Mouse (Mus musculus): ENCODE results near the gene Zfp874b. TPM values are rescaled to one million over a fixed set of nuclear protein-coding genes. Genes with fewer than 3 reads are reported as not detected.

Gene Zfp874b
- polyA plus RNA-seq, 1 experiment from 2014 or later = 4.3 TPM

Other genes starting within 250 kb of the Zfp874b start
- gene Zfp458, start 205.8 kb downstream of the Zfp874b start, polyA plus RNA-seq (2015; fragmentation: Nextera tagmentation; extraction: Ambion mirVana) = 1.6 and 1.7 TPM in 2 replicates
- 1.0 and 1.2 TPM in 2 replicates for gene Zfp457, start 177.8 kb downstream of the Zfp874b start, polyA plus RNA-seq (2015; fragmentation: Nextera tagmentation; extraction: Ambion mirVana)
- gene Zfp595, start 151.7 kb downstream of the Zfp874b start, polyA plus RNA-seq (2015; fragmentation: Nextera tagmentation; extraction: Ambion mirVana) = 2.7 TPM in 2 replicates
- 0.35 TPM in 1 of 2 replicates, not detected in the other for gene Gm28044, start 123.7 kb downstream of the Zfp874b start, polyA plus RNA-seq (2015; fragmentation: Nextera tagmentation; extraction: Ambion mirVana)
- 1.7 and 2.1 TPM in 2 replicates for gene Zfp953, start 123.7 kb downstream of the Zfp874b start, polyA plus RNA-seq (2015; fragmentation: Nextera tagmentation; extraction: Ambion mirVana)
- gene Gm28041, start 108.5 kb downstream of the Zfp874b start, polyA plus RNA-seq (2015; fragmentation: Nextera tagmentation; extraction: Ambion mirVana) = 0.64 and 0.81 TPM in 2 replicates
- 1.7 and 1.9 TPM in 2 replicates for gene Zfp456, start 108.4 kb downstream of the Zfp874b start, polyA plus RNA-seq (2015; fragmentation: Nextera tagmentation; extraction: Ambion mirVana)
- 8.7 and 9.1 TPM in 2 replicates for gene Zfp429, start 84.4 kb downstream of the Zfp874b start, polyA plus RNA-seq (2015; fragmentation: Nextera tagmentation; extraction: Ambion mirVana)
- gene Zfp459, start 62.8 kb downstream of the Zfp874b start, polyA plus RNA-seq (2015; fragmentation: Nextera tagmentation; extraction: Ambion mirVana) = 2.2 and 2.3 TPM in 2 replicates
- gene Zfp874a, start 32.6 kb downstream of the Zfp874b start, polyA plus RNA-seq (2015; fragmentation: Nextera tagmentation; extraction: Ambion mirVana) = 6.6 and 7.7 TPM in 2 replicates
- gene Zfp58, start 16.3 kb upstream of the Zfp874b start, polyA plus RNA-seq (2015; fragmentation: Nextera tagmentation; extraction: Ambion mirVana) = 11.4 and 12.7 TPM in 2 replicates
- not detected in 2 replicates for gene Gm26965, start 41.9 kb upstream of the Zfp874b start, polyA plus RNA-seq (2015; fragmentation: Nextera tagmentation; extraction: Ambion mirVana)
- gene Zfp87, start 41.9 kb upstream of the Zfp874b start, polyA plus RNA-seq (2015; fragmentation: Nextera tagmentation; extraction: Ambion mirVana) = 43.2 and 54.1 TPM in 2 replicates
- 13.5 and 14.0 TPM in 2 replicates for gene Zfp748, start 69.6 kb upstream of the Zfp874b start, polyA plus RNA-seq (2015; fragmentation: Nextera tagmentation; extraction: Ambion mirVana)
- 5.0 and 5.3 TPM in 2 replicates for gene Zfp729b, start 125.4 kb upstream of the Zfp874b start, polyA plus RNA-seq (2015; fragmentation: Nextera tagmentation; extraction: Ambion mirVana)
- not detected in 2 replicates for gene Gm49345, start 153.5 kb upstream of the Zfp874b start, polyA plus RNA-seq (2015; fragmentation: Nextera tagmentation; extraction: Ambion mirVana)
- 3.2 and 3.9 TPM in 2 replicates for gene Zfp729a, start 153.5 kb upstream of the Zfp874b start, polyA plus RNA-seq (2015; fragmentation: Nextera tagmentation; extraction: Ambion mirVana)
- 7.8 and 9.0 TPM in 2 replicates for gene Zfp738, start 202.8 kb upstream of the Zfp874b start, polyA plus RNA-seq (2015; fragmentation: Nextera tagmentation; extraction: Ambion mirVana)
- 3.7 and 3.8 TPM in 2 replicates for gene Zfp65, start 244.9 kb upstream of the Zfp874b start, polyA plus RNA-seq (2015; fragmentation: Nextera tagmentation; extraction: Ambion mirVana)

Measured in thymus, postnatal 0 days (tissue).